Mouse (Mus musculus): ENCODE data around the gene Zfp146.

DNA sequence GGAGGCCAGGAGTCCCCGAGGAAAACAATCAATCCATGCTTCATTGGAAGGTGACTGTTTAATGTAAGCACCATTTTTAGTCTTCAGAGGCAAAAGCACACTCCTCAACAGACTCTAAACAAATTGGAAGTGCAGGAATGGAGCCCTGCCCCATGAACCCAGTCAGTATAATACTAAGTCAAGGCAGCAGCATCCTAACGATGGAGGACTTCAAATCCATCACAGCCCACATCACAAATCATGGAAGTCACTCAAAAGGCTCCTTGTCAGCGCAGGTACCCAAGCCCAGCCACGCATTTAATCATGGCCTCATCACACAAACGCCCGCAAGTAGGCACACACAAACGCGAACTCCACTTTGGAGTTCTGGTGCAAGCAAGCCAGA, 26.4 kb downstream of the Zfp146 start:
- TF ChIP-seq POLR2A (IDR thresholded peaks at IDR 0.05; ENCODE audit: borderline replicate concordance, low read depth, low read length), result no peak
- TF ChIP-seq CTCF (IDR thresholded peaks at IDR 0.05; ENCODE audit: low read depth, low read length), result no peak

All from bone marrow macrophage, adult 2 months (primary cell).